Mouse (Mus musculus): ENCODE results near the gene Xylt1. TPM values are rescaled to one million over a fixed set of nuclear protein-coding genes. Genes with fewer than 3 reads are reported as not detected.

The Xylt1 gene
- polyA plus RNA-seq, 1 experiment from 2014 or later, result 3.8 TPM

- H3K36me3 ChIP-seq (ENCODE audit: control insufficient read depth, insufficient read depth, low read length), result no peaks in the 10 kb centered on the region
- WGBS, result 77% methylated on average over 3 of the region's 3 CpGs
- no peak overlapping the region for H3K4me2 ChIP-seq (ENCODE audit: low read depth, low read length)
- H3K9me3 ChIP-seq (ENCODE audit: control insufficient read depth, low read length), result no peaks in the 10 kb centered on the region
- no peak overlapping the region for H3K27ac ChIP-seq (ENCODE audit: low read depth, low read length)
- H3K4me3 ChIP-seq (ENCODE audit: low read depth, low read length), result no peak overlapping the region
- ATAC-seq (ENCODE audit: low read depth), result no peak
- H3K4me1 ChIP-seq (ENCODE audit: control insufficient read depth, insufficient read depth, low read length), result no peaks in the 10 kb centered on the region
- H3K9ac ChIP-seq (replicated peaks; ENCODE audit: low read depth, low read length), result no peak overlapping the region
- no peaks in the 10 kb centered on the region for H3K27me3 ChIP-seq (ENCODE audit: control insufficient read depth, insufficient read depth, low read length)
Observed at GRCm38 (mm10) chr7:117541681-117542080, 160.9 kb downstream of the Xylt1 start.

GRCm38 (mm10) chr7:117543041-117543440, 162.3 kb downstream of the Xylt1 start:
- Histone ChIP-seq H3K27me3 (ENCODE audit: control insufficient read depth, insufficient read depth, low read length) (no peaks in the 10 kb centered on the region), H3K9me3 (ENCODE audit: control insufficient read depth, low read length) (no peaks in the 10 kb centered on the region), H3K4me1 (ENCODE audit: control insufficient read depth, insufficient read depth, low read length) (no peaks in the 10 kb centered on the region), H3K27ac (ENCODE audit: low read depth, low read length) (no peak overlapping the region), H3K4me2 (ENCODE audit: low read depth, low read length) (no peak overlapping the region), H3K36me3 (ENCODE audit: control insufficient read depth, insufficient read depth, low read length) (no peaks in the 10 kb centered on the region), H3K9ac (replicated peaks; ENCODE audit: low read depth, low read length) (no peak overlapping the region), H3K4me3 (ENCODE audit: low read depth, low read length) (no peak overlapping the region)
- whole genome bisulfite sequencing, result 62% methylated on average over 8 of the region's 8 CpGs
- ATAC-seq (ENCODE audit: low read depth), result no peak

- no peaks in the 10 kb centered on the region for H3K36me3 ChIP-seq (ENCODE audit: control insufficient read depth, insufficient read depth, low read length)
- ATAC-seq (ENCODE audit: low read depth), result no peak
- no peak overlapping the region for H3K9ac ChIP-seq (replicated peaks; ENCODE audit: low read depth, low read length)
- WGBS, result 64% methylated on average over 2 of the region's 2 CpGs
- H3K4me3 ChIP-seq (ENCODE audit: low read depth, low read length), result no peak overlapping the region
- no peaks in the 10 kb centered on the region for H3K4me1 ChIP-seq (ENCODE audit: control insufficient read depth, insufficient read depth, low read length)
- no peaks in the 10 kb centered on the region for H3K27me3 ChIP-seq (ENCODE audit: control insufficient read depth, insufficient read depth, low read length)
- H3K4me2 ChIP-seq (ENCODE audit: low read depth, low read length), result no peak overlapping the region
- no peak overlapping the region for H3K27ac ChIP-seq (ENCODE audit: low read depth, low read length)
- H3K9me3 ChIP-seq (ENCODE audit: control insufficient read depth, low read length), result no peaks in the 10 kb centered on the region
Observed at GRCm38 (mm10) chr7:117544126-117544525, 163.3 kb downstream of the Xylt1 start.

- Histone ChIP-seq H3K27me3 (ENCODE audit: control insufficient read depth, insufficient read depth, low read length) (no peaks in the 10 kb centered on the region), H3K36me3 (ENCODE audit: control insufficient read depth, insufficient read depth, low read length) (no peaks in the 10 kb centered on the region), H3K27ac (ENCODE audit: low read depth, low read length) (no peak overlapping the region), H3K4me2 (ENCODE audit: low read depth, low read length) (no peak overlapping the region), H3K4me1 (ENCODE audit: control insufficient read depth, insufficient read depth, low read length) (peaks cover 14% of the 10 kb centered on the region), H3K9me3 (ENCODE audit: control insufficient read depth, low read length) (no peaks in the 10 kb centered on the region), H3K4me3 (ENCODE audit: low read depth, low read length) (no peak overlapping the region), H3K9ac (replicated peaks; ENCODE audit: low read depth, low read length) (no peak overlapping the region)
- 62% methylated on average over 8 of the region's 8 CpGs for WGBS
- ATAC-seq (ENCODE audit: low read depth), result no peak
Observed at GRCm38 (mm10) chr7:117548301-117548700, 167.5 kb downstream of the Xylt1 start.

DNA sequence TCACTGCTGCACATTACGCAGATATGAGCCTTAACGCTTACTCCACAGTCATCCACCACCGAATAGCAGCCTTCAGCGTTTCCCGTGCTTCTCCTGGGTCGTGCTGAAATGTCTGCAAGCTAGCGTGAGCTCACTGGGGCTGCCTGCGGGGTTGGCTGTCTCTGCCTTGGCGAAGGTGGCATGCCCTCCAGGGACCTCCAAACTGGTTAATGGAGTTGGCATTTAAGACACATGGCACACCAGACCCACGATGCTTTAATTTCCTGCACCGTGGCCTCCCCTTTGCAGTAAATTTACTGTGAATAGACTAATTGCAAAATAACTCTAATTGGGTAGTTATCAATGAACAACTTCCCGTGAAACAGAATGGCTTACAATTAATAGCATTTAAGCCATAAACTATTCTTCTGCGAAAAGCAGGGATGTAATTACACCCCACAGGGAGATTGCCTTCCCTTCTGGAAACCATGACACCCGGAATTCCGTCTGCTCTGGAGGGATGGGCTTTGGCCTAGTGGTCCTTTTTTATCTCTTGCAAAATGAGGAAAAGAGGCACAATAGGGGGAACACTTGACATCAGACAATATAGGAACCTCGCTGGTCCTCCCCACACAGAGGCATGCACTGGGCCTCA, 170.3 kb downstream of the Xylt1 start:
- Histone ChIP-seq H3K9ac (replicated peaks; ENCODE audit: low read depth, low read length) (no peak overlapping the region), H3K4me3 (ENCODE audit: low read depth, low read length) (no peak overlapping the region), H3K27ac (ENCODE audit: low read depth, low read length) (no peak overlapping the region), H3K36me3 (ENCODE audit: control insufficient read depth, insufficient read depth, low read length) (no peaks in the 10 kb centered on the region), H3K4me2 (ENCODE audit: low read depth, low read length) (no peak overlapping the region), H3K9me3 (ENCODE audit: control insufficient read depth, low read length) (no peaks in the 10 kb centered on the region), H3K4me1 (ENCODE audit: control insufficient read depth, insufficient read depth, low read length) (peaks cover 14% of the 10 kb centered on the region), H3K27me3 (ENCODE audit: control insufficient read depth, insufficient read depth, low read length) (peaks cover 3% of the 10 kb centered on the region; the same call in 1 of the 2 replicates)
- peak; percentile 48; the same call in 1 of the 2 replicates for ATAC-seq (ENCODE audit: low read depth)
- WGBS, result 17% methylated on average over 16 of the region's 16 CpGs

DNA sequence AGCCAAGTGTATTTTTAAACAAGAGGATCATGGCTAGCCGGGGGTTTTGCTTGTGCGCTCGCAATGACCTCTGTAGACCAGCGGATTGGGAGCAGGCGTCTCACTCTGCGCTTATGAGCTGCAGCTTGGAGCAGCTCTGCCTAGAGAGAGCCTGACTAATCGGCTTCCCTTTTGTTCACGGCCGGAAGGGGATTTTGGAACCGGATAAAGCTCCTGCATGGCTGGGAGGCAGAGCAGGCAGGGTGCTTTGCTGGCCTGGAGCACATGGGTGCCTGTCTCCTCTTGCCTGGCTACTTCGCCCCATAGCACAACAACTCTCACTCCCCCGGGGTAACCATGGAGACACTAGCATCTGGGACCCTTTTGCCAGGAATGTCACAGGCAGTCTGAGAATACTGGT, 172.4 kb downstream of the Xylt1 start:
- Histone ChIP-seq H3K4me1 (ENCODE audit: control insufficient read depth, insufficient read depth, low read length) (peaks cover 16% of the 10 kb centered on the region), H3K9me3 (ENCODE audit: control insufficient read depth, low read length) (no peaks in the 10 kb centered on the region), H3K9ac (replicated peaks; ENCODE audit: low read depth, low read length) (no peak overlapping the region), H3K27me3 (ENCODE audit: control insufficient read depth, insufficient read depth, low read length) (peaks cover 3% of the 10 kb centered on the region; the same call in 1 of the 2 replicates), H3K4me2 (ENCODE audit: low read depth, low read length) (no peak overlapping the region), H3K27ac (ENCODE audit: low read depth, low read length) (no peak overlapping the region), H3K4me3 (ENCODE audit: low read depth, low read length) (no peak overlapping the region), H3K36me3 (ENCODE audit: control insufficient read depth, insufficient read depth, low read length) (no peaks in the 10 kb centered on the region)
- peak; percentile 21; the same call in 1 of the 2 replicates for ATAC-seq (ENCODE audit: low read depth)
- 39% methylated on average over 12 of the region's 12 CpGs for WGBS

DNA sequence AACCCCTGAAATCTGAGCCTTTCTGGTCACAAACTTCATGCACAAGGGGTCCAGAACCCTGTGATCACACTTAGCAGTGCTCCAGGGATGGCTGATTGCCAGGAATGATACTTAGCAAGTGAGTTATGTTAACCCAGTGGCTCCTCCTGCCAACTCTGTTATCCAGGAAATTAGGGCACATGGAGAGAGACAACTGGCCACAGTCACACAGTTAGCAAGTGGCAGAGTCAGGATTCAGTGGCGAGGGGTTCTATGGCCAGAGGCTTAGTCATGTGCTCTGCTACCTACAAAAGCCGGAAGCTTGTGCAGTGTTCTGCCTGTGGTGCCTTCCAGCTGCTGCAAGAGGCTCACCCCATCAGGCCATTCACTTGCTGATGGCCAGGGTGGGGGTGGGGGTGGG, 175.0 kb downstream of the Xylt1 start:
- peaks cover 3% of the 10 kb centered on the region; the same call in 1 of the 2 replicates for H3K27me3 ChIP-seq (ENCODE audit: control insufficient read depth, insufficient read depth, low read length)
- peaks cover 15% of the 10 kb centered on the region for H3K4me1 ChIP-seq (ENCODE audit: control insufficient read depth, insufficient read depth, low read length)
- H3K36me3 ChIP-seq (ENCODE audit: control insufficient read depth, insufficient read depth, low read length), result no peaks in the 10 kb centered on the region
- no peak overlapping the region for H3K4me3 ChIP-seq (ENCODE audit: low read depth, low read length)
- no peak overlapping the region for H3K4me2 ChIP-seq (ENCODE audit: low read depth, low read length)
- ATAC-seq (ENCODE audit: low read depth), result peak; percentile 44; the same call in 1 of the 2 replicates
- WGBS, result 42% methylated on average over 2 of the region's 2 CpGs
- no peaks in the 10 kb centered on the region for H3K9me3 ChIP-seq (ENCODE audit: control insufficient read depth, low read length)
- H3K27ac ChIP-seq (ENCODE audit: low read depth, low read length), result no peak overlapping the region
- no peak overlapping the region for H3K9ac ChIP-seq (replicated peaks; ENCODE audit: low read depth, low read length)

DNA sequence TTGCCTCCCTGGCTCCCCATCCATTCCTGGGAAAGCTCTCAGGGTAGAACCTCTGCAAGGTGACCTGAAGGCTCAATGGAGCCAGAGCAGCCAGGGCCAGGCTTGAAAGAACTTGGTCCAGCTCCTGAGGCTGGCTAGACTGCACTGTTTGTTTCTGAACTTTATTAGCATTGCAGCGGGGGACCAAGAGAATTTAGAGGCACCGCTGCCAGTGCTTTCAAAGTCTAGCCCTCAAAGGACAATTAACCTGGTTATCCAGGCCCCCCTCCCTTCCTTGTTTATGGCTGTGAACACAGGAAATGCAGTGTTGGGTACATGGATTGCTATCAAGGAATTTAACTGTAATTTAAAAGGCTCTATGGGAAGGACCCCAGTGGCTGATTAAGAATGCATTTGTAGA, 177.4 kb downstream of the Xylt1 start:
- WGBS, result 14% methylated on average over 2 of the region's 2 CpGs
- ATAC-seq (ENCODE audit: low read depth), result no peak

DNA sequence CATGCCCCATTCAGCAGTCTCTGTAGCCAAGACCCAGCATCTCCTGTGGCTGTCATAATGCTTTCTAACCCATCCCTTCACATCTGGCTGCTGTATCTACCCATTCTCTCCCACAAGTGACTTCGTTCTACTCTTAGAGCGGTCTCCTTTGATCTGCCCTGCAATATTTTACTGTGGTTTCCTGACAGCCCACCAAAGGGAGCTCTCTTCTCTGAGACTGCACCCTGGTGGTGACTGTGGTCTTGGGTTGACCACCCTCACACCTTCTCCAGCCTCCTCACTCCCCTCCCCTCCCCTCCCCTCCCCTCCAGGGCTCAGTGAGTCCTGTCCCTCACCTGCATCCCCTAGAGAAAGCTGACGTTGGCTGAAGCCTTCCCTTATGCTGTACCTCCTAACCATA, 178.3 kb downstream of the Xylt1 start:
- Histone ChIP-seq H3K27me3 (ENCODE audit: control insufficient read depth, insufficient read depth, low read length) (peaks cover 3% of the 10 kb centered on the region; the same call in 1 of the 2 replicates), H3K9ac (replicated peaks; ENCODE audit: low read depth, low read length) (no peak overlapping the region), H3K4me2 (ENCODE audit: low read depth, low read length) (no peak overlapping the region), H3K9me3 (ENCODE audit: control insufficient read depth, low read length) (no peaks in the 10 kb centered on the region), H3K4me1 (ENCODE audit: control insufficient read depth, insufficient read depth, low read length) (peaks cover 3% of the 10 kb centered on the region), H3K36me3 (ENCODE audit: control insufficient read depth, insufficient read depth, low read length) (no peaks in the 10 kb centered on the region), H3K4me3 (ENCODE audit: low read depth, low read length) (no peak overlapping the region), H3K27ac (ENCODE audit: low read depth, low read length) (no peak overlapping the region)
- WGBS, result 68% methylated on average over 3 of the region's 3 CpGs
- ATAC-seq (ENCODE audit: low read depth), result no peak

More for the DNA sequence above, 177.4 kb downstream of the Xylt1 start:
- Histone ChIP-seq H3K27me3 (ENCODE audit: control insufficient read depth, insufficient read depth, low read length) (peaks cover 3% of the 10 kb centered on the region; the same call in 1 of the 2 replicates), H3K4me2 (ENCODE audit: low read depth, low read length) (no peak overlapping the region), H3K4me3 (ENCODE audit: low read depth, low read length) (no peak overlapping the region), H3K27ac (ENCODE audit: low read depth, low read length) (no peak overlapping the region), H3K9me3 (ENCODE audit: control insufficient read depth, low read length) (no peaks in the 10 kb centered on the region), H3K9ac (replicated peaks; ENCODE audit: low read depth, low read length) (no peak overlapping the region), H3K36me3 (ENCODE audit: control insufficient read depth, insufficient read depth, low read length) (no peaks in the 10 kb centered on the region), H3K4me1 (ENCODE audit: control insufficient read depth, insufficient read depth, low read length) (peaks cover 3% of the 10 kb centered on the region)

Data from neural tube, embryonic 14.5 days (tissue).